Mouse (Mus musculus) liver, adult 2 months (tissue): ENCODE results near the gene Ric1.

Source experiments
- CTCF ChIP-seq: fragments of 200-500 bp; IDR thresholded peaks from 2 replicates; pipeline ENCODE4 v1.5.1; 2011; ENCODE audit warnings: low read depth, low read length, control low read depth
- POLR2A ChIP-seq: fragments of 200-500 bp; IDR thresholded peaks from 2 replicates; pipeline ENCODE4 v1.6.1; 2011; ENCODE audit warnings: low read length, control low read depth; ENCODE audit not compliant: insufficient read depth; ENCODE audit errors: extremely low read depth

GRCm38 (mm10) chr19:29514130-29514529 is 8.0 kb upstream of the Ric1 start:
- TF ChIP-seq CTCF (no peak), POLR2A (no peak)
